Mouse (Mus musculus) spleen, adult 12 weeks (tissue): ENCODE measurements around the gene Adam1b.

Source experiments
- DNase-seq: peaks from one replicate; pipeline ENCODE4 v3.0.0; 2022; ENCODE audit warnings: low spot score

Gene Adam1b

GRCm38 (mm10) chr5:121493305-121493704 lies 9.9 kb downstream of the Adam1b start:
- no peak for DNase-seq

DNA sequence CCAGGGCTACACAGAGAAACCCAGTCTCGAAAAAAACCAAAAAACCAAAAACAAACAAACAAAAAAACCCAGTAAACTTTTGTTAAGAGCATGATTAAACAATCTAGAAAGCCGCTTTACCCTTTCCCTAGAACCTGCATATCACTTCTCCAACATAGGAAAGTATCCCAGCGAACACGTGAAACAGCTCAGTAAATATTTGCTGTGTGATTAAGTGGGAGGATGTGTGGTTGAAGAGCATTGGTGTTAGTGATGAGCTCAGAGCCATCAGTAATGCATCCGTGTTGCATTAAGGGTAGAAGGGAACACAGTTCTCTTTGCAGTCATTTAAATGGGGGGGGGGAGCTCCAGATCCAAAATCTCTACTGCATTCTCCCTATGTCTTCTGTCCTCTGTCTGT lies 18.4 kb downstream of the Adam1b start:
- DNase-seq: no peak

DNA sequence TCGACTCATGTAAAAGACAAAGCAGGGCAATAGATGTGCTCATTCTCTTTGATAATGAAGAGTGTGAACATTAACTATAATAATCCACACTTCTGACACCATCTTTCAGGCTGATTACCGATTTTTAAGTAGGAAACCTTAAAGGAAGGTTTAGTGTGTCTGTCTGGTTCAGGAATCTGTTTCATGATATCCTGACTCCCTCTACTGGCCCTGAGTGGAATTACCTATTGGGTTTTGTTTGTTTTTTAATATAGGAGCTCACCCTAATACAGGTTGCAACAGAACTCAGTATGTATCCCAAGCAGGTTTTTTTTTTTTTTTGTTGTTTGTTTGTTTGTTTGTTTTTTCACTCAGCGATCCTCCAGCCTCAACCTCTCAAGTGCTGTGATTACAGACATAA lies 25.6 kb downstream of the Adam1b start:
- DNase-seq: no peak

- no peak for DNase-seq
These were observed 27.2 kb downstream of the Adam1b start for GRCm38 (mm10) chr5:121476040-121476439.

DNA sequence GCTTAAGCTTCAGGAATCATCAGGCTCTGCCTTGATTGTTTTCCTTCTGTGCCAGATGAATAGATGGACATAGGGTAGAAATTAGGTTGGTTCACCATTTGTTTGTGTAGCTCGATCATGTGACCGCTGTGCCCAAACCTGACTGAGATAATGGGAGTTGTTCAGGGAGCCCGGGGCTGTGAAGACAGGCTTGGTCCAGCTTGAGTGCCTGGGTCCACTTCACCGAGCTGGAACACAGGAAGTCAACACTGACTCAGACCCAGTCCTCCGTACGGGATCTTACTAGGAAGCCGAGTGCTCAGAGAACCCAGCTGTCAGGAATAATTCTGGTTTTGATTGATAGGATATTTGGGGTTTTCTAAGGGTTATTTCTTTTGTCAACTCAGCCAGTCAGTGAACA lies 28.6 kb downstream of the Adam1b start:
- no peak for DNase-seq

- DNase-seq: no peak
These were observed 30.8 kb downstream of the Adam1b start for GRCm38 (mm10) chr5:121472411-121472810.

GRCm38 (mm10) chr5:121469566-121469965 lies 33.7 kb downstream of the Adam1b start:
- no peak for DNase-seq

DNA sequence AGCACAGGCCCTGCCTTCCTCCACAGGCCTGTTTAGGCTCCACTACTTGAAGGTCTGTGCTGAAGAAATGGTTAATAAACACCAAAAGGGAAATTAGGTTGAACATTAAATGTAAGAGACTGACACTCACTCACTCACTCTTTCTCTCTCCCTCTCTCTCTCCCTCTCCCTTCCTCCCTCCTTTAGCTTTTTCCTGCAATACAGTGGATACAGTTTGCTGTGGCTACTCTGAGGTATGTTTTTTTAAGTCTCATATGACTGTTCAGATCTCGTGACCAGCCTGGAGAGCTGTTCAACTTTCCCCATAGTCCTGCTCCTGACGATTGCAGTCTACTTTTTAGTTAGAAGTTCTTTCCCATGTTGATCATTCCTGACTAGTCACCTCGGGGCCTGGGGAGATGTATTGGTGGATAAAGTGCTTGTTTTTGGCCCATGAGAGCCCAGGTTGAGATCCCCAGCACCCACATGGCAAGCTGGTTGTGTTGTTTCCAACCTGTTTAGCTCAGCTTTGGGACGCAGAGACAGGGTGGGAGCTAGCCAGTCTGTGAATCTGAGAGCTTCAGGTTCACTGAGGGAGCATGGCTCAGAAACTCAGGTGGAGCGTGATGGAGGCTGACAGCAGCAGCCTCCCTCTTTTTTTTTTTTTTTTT lies 39.5 kb downstream of the Adam1b start:
- DNase-seq: no peak

DNA sequence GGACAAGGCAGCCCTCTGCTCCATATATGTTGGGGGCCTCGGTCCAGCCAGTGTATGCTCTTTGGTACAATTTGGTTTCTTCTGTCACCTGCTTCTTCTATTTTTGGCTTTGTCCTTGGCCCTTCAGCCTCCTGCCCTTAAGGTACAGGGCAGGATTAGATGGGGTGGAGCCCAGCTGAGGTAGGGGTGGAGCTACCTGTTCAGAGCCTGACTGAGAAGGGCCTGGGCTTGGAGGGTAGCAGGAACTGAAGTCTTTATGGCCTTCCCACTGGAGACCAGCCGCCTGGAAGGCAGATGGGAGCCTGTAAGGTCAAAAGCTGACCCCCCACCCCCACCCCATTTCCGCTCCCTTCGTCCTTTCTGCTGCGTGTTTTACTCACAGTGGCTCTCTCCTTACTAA lies 40.3 kb downstream of the Adam1b start:
- DNase-seq: no peak

DNA sequence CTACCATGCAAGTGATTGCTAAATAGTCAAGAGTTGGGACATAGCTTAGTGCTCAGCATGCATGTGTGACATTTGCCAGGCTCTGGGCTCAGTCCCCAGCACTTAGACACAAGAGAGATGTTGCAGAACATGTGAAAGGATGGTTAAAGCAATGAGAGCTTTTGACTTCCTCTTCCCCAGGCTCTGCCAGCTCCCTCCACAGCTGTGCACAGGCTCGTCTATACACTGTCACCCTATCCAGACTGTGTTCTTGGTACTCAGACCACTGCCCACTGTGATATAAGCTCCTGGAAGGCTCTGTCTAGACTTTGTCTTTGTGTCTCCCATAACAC lies 41.1 kb downstream of the Adam1b start:
- DNase-seq: no peak

GRCm38 (mm10) chr5:121461339-121462170 lies 41.7 kb downstream of the Adam1b start:
- no peak for DNase-seq

DNA sequence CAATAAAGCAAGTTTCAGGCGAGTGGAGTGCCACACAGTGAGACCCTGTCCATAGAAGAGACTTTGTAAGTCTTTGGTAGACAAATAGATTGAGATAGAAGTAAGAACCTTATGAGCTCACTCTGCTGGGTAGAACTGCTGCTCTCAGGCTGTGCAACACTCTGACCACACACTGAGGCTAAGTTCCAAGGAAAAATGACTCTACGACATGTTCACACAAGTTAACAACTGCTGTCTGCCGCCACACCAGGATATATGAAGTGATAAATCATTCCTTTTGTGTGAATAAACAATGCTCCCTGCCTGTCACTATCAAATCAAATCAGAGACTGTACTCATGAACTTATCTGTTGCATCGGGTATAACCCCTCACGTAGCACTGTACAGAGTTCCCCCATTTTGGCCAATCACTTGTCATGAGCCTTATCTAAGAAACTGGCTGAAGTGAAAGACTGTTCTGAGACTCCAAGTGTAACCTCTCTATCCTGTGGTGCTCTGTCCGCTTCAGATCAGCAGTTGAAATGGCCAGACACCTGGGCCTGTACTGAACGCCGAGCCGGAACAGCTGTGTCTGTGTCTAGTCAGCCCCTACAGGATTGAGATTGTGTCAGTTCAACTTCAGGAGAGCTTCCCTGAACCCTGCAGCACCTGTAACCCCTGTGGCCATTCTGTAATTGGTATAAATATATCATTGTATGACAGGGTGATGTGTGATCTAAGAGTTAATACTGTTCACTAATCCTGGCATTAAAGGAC lies 47.5 kb downstream of the Adam1b start:
- no peak for DNase-seq

GRCm38 (mm10) chr5:121454503-121454782 lies 48.8 kb downstream of the Adam1b start:
- no peak for DNase-seq

GRCm38 (mm10) chr5:121453743-121454502 lies 49.3 kb downstream of the Adam1b start:
- no peak for DNase-seq

GRCm38 (mm10) chr5:121452906-121453305 lies 50.3 kb downstream of the Adam1b start:
- no peak for DNase-seq

DNA sequence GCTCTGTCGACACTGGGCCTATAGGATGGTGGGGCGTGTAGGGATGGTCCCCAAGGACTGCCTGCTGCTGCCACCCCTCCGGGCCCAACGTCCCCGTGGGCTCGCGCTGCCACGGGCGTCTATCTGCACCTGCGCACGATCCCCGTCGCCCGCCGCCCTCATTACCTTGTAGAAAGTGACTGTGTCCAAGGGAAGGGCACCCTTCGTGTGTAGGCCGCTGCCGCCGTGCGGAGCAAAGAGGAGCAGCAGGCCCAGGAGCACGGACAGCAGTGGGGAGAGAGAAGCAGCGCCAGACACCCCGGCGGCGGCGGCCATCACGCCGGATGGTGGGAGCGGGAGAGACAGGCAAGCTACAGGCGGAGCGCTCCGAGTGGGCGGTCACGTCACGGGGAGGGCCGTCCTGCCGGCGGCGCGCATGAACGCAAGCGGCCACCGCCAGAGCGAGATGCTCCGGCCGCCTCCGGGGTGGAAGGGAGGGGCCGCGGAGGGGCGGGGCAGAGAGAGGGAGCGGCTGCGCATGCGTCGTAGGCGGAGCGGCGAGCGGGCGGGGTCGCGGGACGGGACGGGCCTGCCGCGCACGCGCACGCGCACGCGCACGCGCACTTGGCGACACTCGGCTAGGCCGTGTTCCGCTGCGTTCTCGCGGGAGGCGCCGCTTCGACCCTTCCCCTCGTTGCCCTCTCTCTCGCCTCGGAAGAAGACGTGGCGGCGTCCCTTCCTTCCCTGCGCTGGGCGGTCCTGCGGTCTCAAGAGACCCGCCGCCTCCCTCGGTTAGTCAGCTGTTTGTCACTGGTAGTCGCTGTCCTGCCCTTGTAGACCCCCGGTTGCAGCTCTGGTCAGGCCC lies 51.0 kb downstream of the Adam1b start, which contains the start of gene Erp29:
Erp29 (minus strand) TSS at position 481 of the 844 bp plus-strand sequence.
- DNase-seq: peak; percentile 100

DNA sequence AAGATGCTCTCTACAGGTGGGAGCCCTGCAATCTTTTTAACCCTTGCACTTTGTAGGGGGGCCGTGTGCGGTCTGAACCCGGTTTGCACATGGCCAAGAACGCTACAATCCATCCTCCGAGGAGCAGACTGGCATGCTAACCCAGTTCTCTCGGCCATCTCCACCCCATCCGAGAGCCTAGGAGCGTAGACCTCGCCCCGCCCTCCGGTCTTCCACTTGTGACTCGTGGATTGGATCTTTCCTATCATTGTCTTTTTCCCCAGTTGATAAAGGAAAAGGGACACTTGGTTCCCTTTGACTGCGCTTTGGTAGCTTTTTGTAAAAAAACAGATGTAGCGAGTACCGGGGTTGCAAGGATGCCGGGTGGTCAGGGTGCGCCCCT lies 51.6 kb downstream of the Adam1b start, which contains the start of gene Tmem116:
Tmem116 (plus strand) TSS at position 250 of the 382 bp plus-strand sequence.
- peak; percentile 33 for DNase-seq

- DNase-seq: peak; percentile 21
These were observed 52.0 kb downstream of the Adam1b start for GRCm38 (mm10) chr5:121451203-121451602.

GRCm38 (mm10) chr5:121450476-121450875 lies 52.8 kb downstream of the Adam1b start:
- DNase-seq: no peak
